Mouse (Mus musculus): Measurements from ENCODE around the gene Zswim9. TPM values are rescaled to one million over a fixed set of nuclear protein-coding genes. Genes with fewer than 3 reads are reported as not detected.
"Not testable (repeated sequence)": the region's sequence is repeated elsewhere in the genome, so short reads cannot be mapped to it uniquely, and the experiment has no call there.

Zswim9 gene
- total RNA-seq (2021), result 1 to 10 TPM; 7.6 to 7.8 TPM

- DNase-seq (ENCODE audit: low spot score), result peak; percentile 82
- intact Hi-C loops (cut with DNase I), result loop anchor here (5.0 to 10.0 kb wide), 4 partner anchors 226 to 801 kb away; partner anchors contain the start of genes Mzf1, Zfp606 and Zscan22
These were observed at the start of gene Zswim9 for GRCm38 (mm10) chr7:13278308-13278891. TSS of gene Zswim9 (minus strand) at chr7:13278721.

- DNase-seq (ENCODE audit: low spot score), result no peak
- intact Hi-C loops (cut with DNase I), result no loop called here
These were observed 45.8 kb upstream of the Zswim9 start, which contains the start of gene Pla2g4c for GRCm38 (mm10) chr7:13324316-13324715. TSS of gene Pla2g4c (plus strand) at chr7:13324655.

GRCm38 (mm10) chr7:13321424-13321823, 42.9 kb upstream of the Zswim9 start:
- no peak for DNase-seq (ENCODE audit: low spot score)
- intact Hi-C loops (cut with DNase I), result no loop called here

- DNase-seq (ENCODE audit: low spot score), result no peak
- intact Hi-C loops (cut with DNase I), result no loop called here
These were observed 35.6 kb upstream of the Zswim9 start for GRCm38 (mm10) chr7:13314095-13314597.

- intact Hi-C loops (cut with DNase I), result no loop called here
- DNase-seq (ENCODE audit: low spot score), result no peak
These were observed 32.9 kb upstream of the Zswim9 start for GRCm38 (mm10) chr7:13311401-13311800.

- intact Hi-C loops (cut with DNase I), result no loop called here
- DNase-seq (ENCODE audit: low spot score), result no peak
These were observed 32.1 kb upstream of the Zswim9 start for GRCm38 (mm10) chr7:13310493-13311199.

GRCm38 (mm10) chr7:13309407-13309806, 30.9 kb upstream of the Zswim9 start:
- DNase-seq (ENCODE audit: low spot score), result no peak
- intact Hi-C loops (cut with DNase I), result no loop called here

GRCm38 (mm10) chr7:13303372-13303771, 24.9 kb upstream of the Zswim9 start:
- intact Hi-C loops (cut with DNase I), result no loop called here
- no peak for DNase-seq (ENCODE audit: low spot score)

GRCm38 (mm10) chr7:13302780-13303179, 24.3 kb upstream of the Zswim9 start:
- intact Hi-C loops (cut with DNase I), result no loop called here
- DNase-seq (ENCODE audit: low spot score), result no peak

- DNase-seq (ENCODE audit: low spot score), result no peak
- intact Hi-C loops (cut with DNase I), result no loop called here
These were observed 23.1 kb upstream of the Zswim9 start for GRCm38 (mm10) chr7:13301643-13302042.

GRCm38 (mm10) chr7:13298821-13299220, 20.3 kb upstream of the Zswim9 start:
- intact Hi-C loops (cut with DNase I), result no loop called here
- no peak for DNase-seq (ENCODE audit: low spot score)

- intact Hi-C loops (cut with DNase I), result no loop called here
These were observed 19.1 kb upstream of the Zswim9 start for GRCm38 (mm10) chr7:13297636-13298035.

GRCm38 (mm10) chr7:13295256-13295655, 16.7 kb upstream of the Zswim9 start:
- DNase-seq (ENCODE audit: low spot score), result no peak

More at GRCm38 (mm10) chr7:13297636-13298035, 19.1 kb upstream of the Zswim9 start:
- DNase-seq (ENCODE audit: low spot score), result no peak

GRCm38 (mm10) chr7:13293878-13294855, 15.6 kb upstream of the Zswim9 start:
- DNase-seq (ENCODE audit: low spot score), result no peak

More at GRCm38 (mm10) chr7:13295256-13295655, 16.7 kb upstream of the Zswim9 start:
- intact Hi-C loops (cut with DNase I), result no loop called here

GRCm38 (mm10) chr7:13291370-13291769, 12.8 kb upstream of the Zswim9 start:
- intact Hi-C loops (cut with DNase I), result no loop called here
- DNase-seq (ENCODE audit: low spot score), result no peak

More at GRCm38 (mm10) chr7:13293878-13294855, 15.6 kb upstream of the Zswim9 start:
- intact Hi-C loops (cut with DNase I), result no loop called here

GRCm38 (mm10) chr7:13290041-13290675, 11.6 kb upstream of the Zswim9 start:
- intact Hi-C loops (cut with DNase I), result no loop called here
- no peak for DNase-seq (ENCODE audit: low spot score)

GRCm38 (mm10) chr7:13288621-13289020, 10.1 kb upstream of the Zswim9 start:
- DNase-seq (ENCODE audit: low spot score), result no peak

GRCm38 (mm10) chr7:13278957-13279356, 436 bp upstream of the Zswim9 start:
- DNase-seq (ENCODE audit: low spot score), result not testable (repeated sequence)
- intact Hi-C loops (cut with DNase I), result loop anchor here (5.0 to 10.0 kb wide), 4 partner anchors 227 to 802 kb away; partner anchors contain the start of genes Mzf1, Zfp606 and Zscan22

More at GRCm38 (mm10) chr7:13288621-13289020, 10.1 kb upstream of the Zswim9 start:
- intact Hi-C loops (cut with DNase I), result loop anchor here (5.0 kb wide), 2 partner anchors 224 to 1029 kb away; no protein-coding TSS in a partner anchor

GRCm38 (mm10) chr7:13277833-13278232, 688 bp downstream of the Zswim9 start:
- intact Hi-C loops (cut with DNase I), result loop anchor here (5.0 to 10.0 kb wide), 4 partner anchors 226 to 801 kb away; partner anchors contain the start of genes Mzf1, Zfp606 and Zscan22
- no peak for DNase-seq (ENCODE audit: low spot score)
